Mouse (Mus musculus): Measurements from ENCODE around the gene Pcf11. TPM values are rescaled to one million over a fixed set of nuclear protein-coding genes. Genes with fewer than 3 reads are reported as not detected.
A peak's percentile ranks its signal among the peaks of the same experiment; 100 is the strongest.

Pcf11 gene
- polyA plus RNA-seq, 1 experiment from 2014 or later: 12.6 TPM

DNA sequence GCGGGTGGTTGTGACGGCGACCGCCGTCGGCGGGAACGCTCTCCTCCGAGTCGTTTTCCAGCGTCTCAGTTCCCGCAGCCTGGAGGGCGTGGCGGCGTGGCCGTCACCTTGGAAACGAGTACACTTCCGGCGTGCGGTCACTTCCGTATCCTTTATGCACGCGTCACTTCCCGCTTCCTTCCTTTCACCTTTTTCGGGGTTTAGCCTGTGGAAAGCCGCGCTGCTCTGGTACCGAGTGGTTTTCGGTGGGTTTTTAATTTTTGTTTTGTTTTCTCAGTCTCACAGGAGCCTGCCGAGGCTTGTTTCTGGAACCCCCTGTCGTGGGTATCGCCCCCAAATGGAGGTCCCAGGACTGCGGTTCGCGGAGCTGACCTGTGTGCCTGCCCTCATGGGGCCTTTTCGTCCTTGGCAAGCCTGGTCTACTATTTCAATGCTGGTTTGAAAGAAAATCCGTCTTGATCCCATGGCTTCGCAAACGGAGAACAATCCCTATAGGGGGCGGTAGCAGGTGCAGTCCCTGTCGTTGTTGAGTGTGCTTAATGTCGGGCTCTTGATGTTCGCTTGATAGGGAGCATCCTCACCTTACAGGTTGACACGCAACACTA, 32.6 kb downstream of the Pcf11 start, which contains the start of gene Ankrd42:
Ankrd42 (minus strand) TSS at position 122 of the 605 bp plus-strand sequence.
- Histone ChIP-seq H3K27ac (replicated peaks) (peak within 1 kb of the TSS; percentile 78), H3K4me2 (peak within 1 kb of the TSS; percentile 97), H3K9ac (peak within 1 kb of the TSS; percentile 89), H3K27me3 (replicated peaks) (peaks cover 15% of the 10 kb centered on the region), H3K4me1 (peaks cover 18% of the 10 kb centered on the region), H3K36me3 (peaks cover 27% of the 10 kb centered on the region), H3K4me3 (peak within 1 kb of the TSS; percentile 85), H3K9me3 (no peaks in the 10 kb centered on the region)
- under 1% methylated on average over 44 of the region's 44 CpGs for WGBS
- ATAC-seq (ENCODE audit: extremely low read depth, insufficient number of reproducible peaks, low FRiP score, low TSS enrichment): peak; percentile 96

DNA sequence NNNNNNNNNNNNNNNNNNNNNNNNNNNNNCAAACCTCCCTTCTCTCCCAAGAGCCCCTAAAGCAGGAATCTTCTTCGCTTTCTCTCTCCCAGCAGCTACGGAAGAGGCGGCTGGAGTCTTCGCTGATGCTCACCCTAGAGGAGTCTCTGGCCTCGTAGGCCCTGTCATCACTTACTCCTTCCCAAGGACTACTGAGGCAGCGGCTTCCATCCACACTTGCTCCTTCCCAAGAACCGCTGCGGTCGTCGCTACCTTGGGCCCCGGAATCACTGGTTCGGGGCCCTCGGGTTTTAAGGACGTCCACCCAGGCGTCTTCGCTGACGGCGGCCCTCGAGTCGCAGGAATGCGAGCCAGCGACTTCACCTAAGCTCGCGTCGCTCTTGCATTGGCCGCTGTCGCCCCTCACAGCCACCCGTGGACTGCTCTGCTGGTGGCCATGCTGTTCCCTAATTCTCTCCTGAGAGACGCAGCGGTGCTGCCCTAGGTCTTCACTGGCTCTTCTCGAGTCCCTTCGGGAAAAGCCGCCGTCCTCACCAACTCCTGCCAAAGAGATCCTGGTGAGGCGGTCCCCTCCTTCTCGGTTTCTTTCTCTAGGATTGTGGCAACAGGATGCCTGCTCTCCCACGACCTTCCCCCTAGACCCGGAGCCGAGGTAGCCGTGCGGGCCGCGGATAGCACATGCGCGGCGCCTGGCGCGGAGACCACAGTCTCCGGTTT, 33.3 kb downstream of the Pcf11 start:
- Histone ChIP-seq H3K27ac (replicated peaks) (peak overlapping the region; percentile 46), H3K27me3 (replicated peaks) (peaks cover 15% of the 10 kb centered on the region)
- WGBS: 2% methylated on average over 49 of the region's 49 CpGs

DNA sequence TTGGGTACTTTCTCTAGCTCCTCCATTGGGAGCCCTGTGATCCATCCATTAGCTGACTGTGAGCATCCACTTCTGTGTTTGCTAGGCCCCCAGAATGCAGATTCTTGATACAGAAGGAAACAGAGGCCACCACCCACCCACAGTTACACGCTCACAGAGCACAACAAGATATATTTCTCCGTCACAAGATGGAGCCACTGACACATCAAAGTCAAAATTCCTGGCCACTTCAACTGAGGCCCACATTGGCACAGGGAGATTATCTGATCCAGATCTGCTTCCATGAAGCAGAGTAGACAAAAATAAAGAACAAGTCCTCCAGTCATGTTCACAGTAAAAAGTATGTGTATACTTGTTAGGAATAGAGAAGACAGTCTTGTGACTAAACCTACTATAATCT, 39.6 kb downstream of the Pcf11 start:
- 46% methylated on average over 2 of the region's 2 CpGs for WGBS
- no peak for ATAC-seq (ENCODE audit: extremely low read depth, insufficient number of reproducible peaks, low FRiP score, low TSS enrichment)
- Histone ChIP-seq H3K27me3 (replicated peaks) (peaks cover 9% of the 10 kb centered on the region), H3K4me3 (no peak overlapping the region), H3K4me2 (no peak overlapping the region), H3K9me3 (no peaks in the 10 kb centered on the region), H3K27ac (replicated peaks) (no peak overlapping the region), H3K9ac (no peak overlapping the region), H3K36me3 (no peaks in the 10 kb centered on the region), H3K4me1 (no peaks in the 10 kb centered on the region)

More for the DNA sequence above, 33.3 kb downstream of the Pcf11 start:
- H3K9ac ChIP-seq: peak overlapping the region; percentile 89
- no peaks in the 10 kb centered on the region for H3K9me3 ChIP-seq
- H3K4me1 ChIP-seq: peaks cover 18% of the 10 kb centered on the region
- peaks cover 21% of the 10 kb centered on the region for H3K36me3 ChIP-seq
- H3K4me3 ChIP-seq: peak overlapping the region; percentile 85
- 0 out of 2 replicates have a peak, but pooled peaks have one; percentile 48 for ATAC-seq (ENCODE audit: extremely low read depth, insufficient number of reproducible peaks, low FRiP score, low TSS enrichment)
- H3K4me2 ChIP-seq: peak overlapping the region; percentile 97

DNA sequence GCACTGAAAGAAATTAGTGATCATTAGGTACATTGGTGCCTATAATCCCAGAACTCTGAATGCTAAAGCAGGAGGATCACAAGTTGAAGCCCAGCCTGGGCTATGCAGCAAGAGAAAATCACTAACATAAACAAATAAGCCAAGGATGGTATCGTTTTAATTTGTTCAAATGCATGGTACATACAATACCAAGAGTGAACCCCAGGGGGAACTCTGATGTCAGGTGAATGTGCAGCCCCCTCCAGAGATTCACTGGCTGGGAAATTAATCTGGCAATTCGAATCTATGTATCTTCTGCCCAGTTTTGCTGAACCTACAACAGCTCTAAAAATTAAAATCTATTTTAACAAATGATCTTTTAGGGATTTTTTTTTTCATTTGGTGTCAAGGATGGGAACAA, 45.2 kb downstream of the Pcf11 start:
- Histone ChIP-seq H3K4me2 (no peak overlapping the region), H3K4me3 (no peak overlapping the region), H3K4me1 (no peaks in the 10 kb centered on the region), H3K9me3 (no peaks in the 10 kb centered on the region), H3K27me3 (replicated peaks) (no peaks in the 10 kb centered on the region), H3K27ac (replicated peaks) (no peak overlapping the region), H3K36me3 (0 out of 2 replicates have a peak, but pooled peaks cover 4% of the 10 kb centered on the region), H3K9ac (no peak overlapping the region)
- ATAC-seq (ENCODE audit: extremely low read depth, insufficient number of reproducible peaks, low FRiP score, low TSS enrichment): no peak
- 45% methylated on average over 2 of the region's 2 CpGs for WGBS

DNA sequence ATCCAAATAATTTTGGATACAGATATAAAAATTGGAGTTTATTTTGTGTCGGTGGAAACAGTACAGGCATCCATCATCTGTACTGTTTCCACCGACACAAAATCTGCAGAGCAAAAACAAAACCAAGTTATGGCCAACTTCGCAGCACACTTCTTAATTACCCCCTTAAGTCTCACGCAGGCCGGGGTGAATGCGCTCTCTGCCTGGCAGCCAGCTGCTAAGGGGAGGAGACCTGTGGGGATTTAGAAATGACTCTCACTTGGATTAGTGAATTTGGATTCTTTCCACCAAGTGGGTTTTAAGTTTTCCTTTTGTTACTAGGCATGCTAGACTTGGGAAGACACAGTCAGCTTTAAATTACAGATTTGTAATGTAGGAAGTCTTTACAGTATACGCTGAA, 58.9 kb downstream of the Pcf11 start:
- no peaks in the 10 kb centered on the region for H3K36me3 ChIP-seq
- H3K9ac ChIP-seq: no peak overlapping the region
- no peak overlapping the region for H3K4me2 ChIP-seq
- no peak overlapping the region for H3K27ac ChIP-seq (replicated peaks)
- no peak for ATAC-seq (ENCODE audit: extremely low read depth, insufficient number of reproducible peaks, low FRiP score, low TSS enrichment)
- no peak overlapping the region for H3K4me3 ChIP-seq
- no peaks in the 10 kb centered on the region for H3K9me3 ChIP-seq
- H3K27me3 ChIP-seq (replicated peaks): no peaks in the 10 kb centered on the region
- no peaks in the 10 kb centered on the region for H3K4me1 ChIP-seq
- 72% methylated on average over 7 of the region's 7 CpGs for WGBS

DNA sequence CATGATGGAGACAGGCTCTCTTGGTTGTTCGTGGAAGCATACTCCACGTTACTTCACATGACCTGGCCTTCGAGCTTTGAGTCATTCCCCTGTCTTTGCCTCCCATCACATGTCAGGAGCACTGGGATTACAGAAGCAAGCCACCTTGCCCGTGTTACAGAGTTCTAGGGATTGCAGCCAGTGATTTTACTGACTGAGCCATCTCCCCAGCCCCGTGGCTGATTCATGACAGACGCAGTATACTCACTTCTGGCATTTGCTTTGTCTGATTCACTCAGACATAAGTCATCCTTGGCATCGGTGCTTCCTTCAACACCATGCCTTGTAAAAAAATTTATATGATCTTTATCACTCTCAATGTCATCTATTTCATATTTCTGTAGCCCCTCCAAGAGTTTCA, 64.8 kb downstream of the Pcf11 start:
- no peak overlapping the region for H3K27ac ChIP-seq (replicated peaks)
- H3K9me3 ChIP-seq: no peaks in the 10 kb centered on the region
- H3K9ac ChIP-seq: no peak overlapping the region
- ATAC-seq (ENCODE audit: extremely low read depth, insufficient number of reproducible peaks, low FRiP score, low TSS enrichment): no peak
- no peak overlapping the region for H3K4me3 ChIP-seq
- H3K36me3 ChIP-seq: peaks cover 7% of the 10 kb centered on the region
- H3K4me1 ChIP-seq: no peaks in the 10 kb centered on the region
- 78% methylated on average over 7 of the region's 7 CpGs for WGBS
- H3K4me2 ChIP-seq: no peak overlapping the region
- no peaks in the 10 kb centered on the region for H3K27me3 ChIP-seq (replicated peaks)

Other genes with a start within 250 kb of the Pcf11 start
- 49.4 and 52.5 TPM in 2 replicates for gene Ccdc90b, start 108.8 kb downstream of the Pcf11 start, polyA plus RNA-seq (2015; fragmentation: Nextera tagmentation; extraction: Ambion mirVana)
- gene Ankrd42, start 32.8 kb downstream of the Pcf11 start, polyA plus RNA-seq (2015; fragmentation: Nextera tagmentation; extraction: Ambion mirVana): 3.8 and 4.1 TPM in 2 replicates
- 5.6 and 7.9 TPM in 2 replicates for gene Rab30, start 71.7 kb upstream of the Pcf11 start, polyA plus RNA-seq (2015; fragmentation: Nextera tagmentation; extraction: Ambion mirVana)
- gene Ddias, start 204.3 kb upstream of the Pcf11 start, polyA plus RNA-seq (2015; fragmentation: Nextera tagmentation; extraction: Ambion mirVana): 8.7 and 9.0 TPM in 2 replicates
- 20.3 and 20.6 TPM in 2 replicates for gene Prcp, start 204.5 kb upstream of the Pcf11 start, polyA plus RNA-seq (2015; fragmentation: Nextera tagmentation; extraction: Ambion mirVana)